Mouse (Mus musculus) liver, embryonic 14.5 days (tissue): ENCODE data around the gene Apoc1. TPM values are rescaled to one million over a fixed set of nuclear protein-coding genes. Genes with fewer than 3 reads are reported as not detected.

Experiments
- ATAC-seq: fragments of 200-750 bp; cut with Nextera tagmentation; 2 replicates; pipeline ENCODE4 v1.8.0; 2017; ENCODE audit warnings: moderate number of reproducible peaks, mild to moderate bottlenecking, moderate library complexity; ENCODE audit not compliant: insufficient read depth
- DNase-seq, 3 experiments: peaks; one replicate each; pipeline ENCODE4 v3.0.0-alpha.2; 2012 to 2013; ENCODE audit warnings: low read depth in 3 of 3, low spot score in 3 of 3
- H3K27ac ChIP-seq: fragments of 300-500 bp; sonication (generic); 2 replicates; pipeline ENCODE4 v1.5.1; 2014; ENCODE audit warnings: moderate library complexity, mild to moderate bottlenecking, control low read depth, inconsistent platforms
- H3K27me3 ChIP-seq: fragments of 300-500 bp; sonication (generic); 2 replicates; pipeline ENCODE4 v1.6.1; 2014; ENCODE audit warnings: mild to moderate bottlenecking, low read length, moderate library complexity; ENCODE audit not compliant: control insufficient read depth, insufficient read depth
- H3K36me3 ChIP-seq: fragments of 300-500 bp; sonication (generic); replicated peaks from 2 replicates; pipeline ENCODE4 v1.6.1; 2014; ENCODE audit warnings: low read depth; ENCODE audit not compliant: control insufficient read depth, insufficient read depth
- H3K4me1 ChIP-seq, 2 experiments: fragments of 200-500 bp in 1 of 2; fragments of 300-500 bp in 1 of 2; sonication (generic) in 1 of 2; replicated peaks; 2 replicates each; pipeline ENCODE4 v1.6.1; 2012 to 2014; ENCODE audit warnings: antibody characterized with exemption in 1 of 2, inconsistent platforms in 1 of 2, low read length in 1 of 2; ENCODE audit not compliant: control insufficient read depth in 2 of 2, insufficient read depth in 2 of 2
- H3K4me2 ChIP-seq: fragments of 300-500 bp; sonication (generic); 2 replicates; pipeline ENCODE4 v1.6.1; 2014; ENCODE audit warnings: low read depth, mild to moderate bottlenecking, control low read depth, moderate library complexity
- H3K4me3 ChIP-seq, 2 experiments: fragments of 200-500 bp in 1 of 2; fragments of 300-500 bp in 1 of 2; sonication (generic) in 1 of 2; 2 replicates each; pipeline ENCODE4 v1.5.1; 2012 to 2014; ENCODE audit warnings: low read depth in 2 of 2, low read length in 2 of 2, mild to moderate bottlenecking in 2 of 2, control low read depth in 1 of 2, inconsistent platforms in 1 of 2, moderate library complexity in 1 of 2; ENCODE audit not compliant: insufficient read depth in 1 of 2
- H3K9ac ChIP-seq: fragments of 300-500 bp; sonication (generic); replicated peaks from 2 replicates; pipeline ENCODE4 v1.6.1; 2014; ENCODE audit warnings: mild to moderate bottlenecking, control low read depth, moderate library complexity
- H3K9me3 ChIP-seq: fragments of 300-500 bp; sonication (generic); 2 replicates; pipeline ENCODE4 v1.6.1; 2016; ENCODE audit warnings: low read length, mixed read lengths; ENCODE audit not compliant: control insufficient read depth
- CTCF ChIP-seq: IDR thresholded peaks from 2 replicates; pipeline ENCODE4 v1.5.1; 2016; ENCODE audit warnings: antibody characterized with exemption, low read depth, control low read depth
- EP300 ChIP-seq: IDR thresholded peaks from 2 replicates; pipeline ENCODE4 v1.6.1; 2016; ENCODE audit warnings: antibody characterized with exemption, low read depth
- WGBS: fragments of 180-500 bp; shearing (Covaris S2); extraction: QIAGEN DNeasy Blood & Tissue Kit; methylation state at CpG from one replicate; pipeline ENCODE4 v1.1.7; 2014; ENCODE audit not compliant: insufficient replicate concordance; 5-methylcytosine and 5-hydroxymethylcytosine counted together
- polyA plus RNA-seq, 2 experiments: library from polyadenylated mRNA; depleted of rRNA in 1 of 2; stranded (reverse) in 1 of 2; unstranded in 1 of 2; fragments of >200 nt; fragmentation: Nextera tagmentation in 1 of 2; extraction: Ambion mirVana in 1 of 2; gene quantifications; 2 replicates each; pipeline versions ENCODE4 v1.2.1 to v1.2.3; 2012 to 2014

The Apoc1 gene
- polyA plus RNA-seq (2012; rRNA removed) = 203 and 204 TPM in 2 replicates
- polyA plus RNA-seq (2014; fragmentation: Nextera tagmentation; extraction: Ambion mirVana) = 390 TPM in 2 replicates

DNA sequence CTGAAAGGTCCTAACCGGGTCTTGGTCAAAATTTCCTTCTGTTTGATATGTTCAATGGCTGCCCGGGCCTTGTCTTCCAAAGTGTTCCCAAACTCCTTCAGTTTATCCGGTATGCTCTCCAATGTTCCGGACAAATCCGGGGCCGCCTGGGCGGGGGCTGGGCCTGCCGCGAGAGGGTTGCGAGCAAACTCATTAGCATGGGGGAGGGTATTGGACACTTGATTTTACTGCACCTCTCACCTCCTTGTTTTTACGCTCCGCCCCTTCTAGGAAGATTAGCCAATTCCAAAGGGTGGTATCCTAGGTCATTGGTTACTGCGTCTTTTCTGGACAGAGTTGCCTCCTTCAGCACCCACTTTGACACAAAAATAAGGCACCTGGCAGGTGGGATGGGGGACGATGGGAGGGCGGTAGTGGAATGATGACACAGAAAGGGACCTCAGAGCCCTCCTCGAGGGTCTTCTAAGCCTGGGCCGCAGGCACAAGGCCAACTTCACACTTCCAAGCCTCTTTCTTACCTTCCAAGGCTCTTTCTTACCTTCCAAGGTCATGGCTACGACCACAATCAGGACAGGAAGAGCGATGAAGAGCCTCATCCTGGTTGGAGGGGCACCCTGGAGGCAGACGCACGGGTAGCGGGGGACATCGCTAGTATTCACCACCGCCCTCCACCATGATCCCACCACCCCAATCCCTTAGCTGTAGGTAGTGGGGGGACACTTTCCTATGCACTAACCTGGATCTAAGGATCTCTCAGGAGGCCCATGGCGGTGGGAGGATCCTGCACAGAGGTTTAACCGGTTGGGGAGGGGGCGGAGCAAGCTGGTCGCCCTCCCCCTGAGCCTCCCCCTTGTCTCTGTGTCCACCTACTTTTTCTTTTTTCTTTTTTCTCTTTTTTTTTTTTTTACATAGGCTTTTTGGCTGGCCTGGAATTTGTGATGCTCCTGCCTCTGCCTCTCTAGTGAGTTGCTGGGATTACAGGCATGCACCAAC lies at the start of gene Apoc1:
Gene Apoc1 (minus strand): TSS at position 788 of the 993 bp plus-strand sequence.
- Histone ChIP-seq H3K9ac (no peak within 1 kb of the TSS), H3K4me2 (peak within 1 kb of the TSS; percentile 44), H3K27me3 (no peaks in the 10 kb centered on the region), H3K27ac (peak within 1 kb of the TSS; percentile 60), H3K4me3 (peak within 1 kb of the TSS; percentile 29 to 37), H3K4me1 (peaks cover 12 to 42% of the 10 kb centered on the region in 2 experiments), H3K9me3 (no peaks in the 10 kb centered on the region), H3K36me3 (peaks cover 4% of the 10 kb centered on the region)
- DNase-seq (no peak), ATAC-seq (peak; percentile 5; the same call in 1 of the 2 replicates)
- WGBS = 61% methylated on average over 28 of the region's 28 CpGs
- TF ChIP-seq EP300 (no peak), CTCF (no peak)

- TF ChIP-seq CTCF (no peak), EP300 (no peak)
- Histone ChIP-seq H3K27me3 (no peaks in the 10 kb centered on the region), H3K9me3 (no peaks in the 10 kb centered on the region), H3K27ac (no peak overlapping the region), H3K9ac (no peak overlapping the region), H3K36me3 (no peaks in the 10 kb centered on the region), H3K4me1 (peaks cover 15 to 21% of the 10 kb centered on the region in 2 experiments), H3K4me3 (no peak overlapping the region), H3K4me2 (no peak overlapping the region)
- no peak for ATAC-seq
- DNase-seq = no peak
- 20% methylated on average over 8 of the region's 8 CpGs for WGBS
Measured at GRCm38 (mm10) chr7:19741329-19742031, 49.0 kb upstream of the Apoc1 start.

- H3K4me2 ChIP-seq = no peak overlapping the region
- H3K36me3 ChIP-seq = no peaks in the 10 kb centered on the region
- H3K4me3 ChIP-seq = no peak overlapping the region
- no peak for DNase-seq
- no peaks in the 10 kb centered on the region for H3K9me3 ChIP-seq
- TF ChIP-seq EP300 (no peak), CTCF (peak; percentile 53)
- no peak overlapping the region for H3K27ac ChIP-seq
- WGBS = 57% methylated on average over 11 of the region's 11 CpGs
- H3K27me3 ChIP-seq = no peaks in the 10 kb centered on the region
- H3K9ac ChIP-seq = no peak overlapping the region
- peaks cover 17 to 27% of the 10 kb centered on the region in 2 experiments for H3K4me1 ChIP-seq
- no peak for ATAC-seq
Measured at GRCm38 (mm10) chr7:19740269-19740668, 47.8 kb upstream of the Apoc1 start.

- Histone ChIP-seq H3K4me3 (no peak overlapping the region), H3K27me3 (no peaks in the 10 kb centered on the region), H3K36me3 (no peaks in the 10 kb centered on the region), H3K4me2 (no peak overlapping the region), H3K4me1 (peaks cover 17 to 27% of the 10 kb centered on the region in 2 experiments), H3K9ac (no peak overlapping the region), H3K9me3 (no peaks in the 10 kb centered on the region), H3K27ac (no peak overlapping the region)
- TF ChIP-seq CTCF (peak; percentile 53), EP300 (no peak)
- DNase-seq = no peak
- ATAC-seq = no peak
- 72% methylated on average over 3 of the region's 3 CpGs for WGBS
Measured at GRCm38 (mm10) chr7:19738771-19739170, 46.3 kb upstream of the Apoc1 start.
